Mouse (Mus musculus) embryonic facial prominence, embryonic 10.5 days (tissue): ENCODE results near the gene Klhl36. TPM values are rescaled to one million over a fixed set of nuclear protein-coding genes. Genes with fewer than 3 reads are reported as not detected.

Source experiments
- DNase-seq: peaks from one replicate; pipeline ENCODE4 v3.0.0-alpha.2; 2017; ENCODE audit warnings: low spot score
- H3K27ac ChIP-seq: fragments of 300-500 bp; sonication (generic); replicated peaks from 2 replicates; pipeline ENCODE4 v1.5.1; 2016; ENCODE audit warnings: mild to moderate bottlenecking
- H3K27me3 ChIP-seq: fragments of 300-500 bp; sonication (generic); replicated peaks from 2 replicates; pipeline ENCODE4 v1.6.1; 2016; ENCODE audit warnings: low read depth, mild to moderate bottlenecking; ENCODE audit not compliant: poor library complexity, severe bottlenecking
- H3K36me3 ChIP-seq: fragments of 300-500 bp; sonication (generic); replicated peaks from 2 replicates; pipeline ENCODE4 v1.6.1; 2016; ENCODE audit warnings: mild to moderate bottlenecking, moderate library complexity
- H3K4me1 ChIP-seq: fragments of 300-500 bp; sonication (generic); 2 replicates; pipeline ENCODE4 v1.6.1; 2016
- H3K4me3 ChIP-seq: fragments of 300-500 bp; sonication (generic); 2 replicates; pipeline ENCODE4 v1.5.1; 2016; ENCODE audit warnings: mild to moderate bottlenecking, moderate library complexity
- H3K9me3 ChIP-seq: fragments of 300-500 bp; sonication (generic); 2 replicates; pipeline ENCODE4 v1.6.1; 2016; ENCODE audit warnings: mild to moderate bottlenecking
- WGBS: fragments of 180-500 bp; shearing (Covaris S2); methylation state at CpG from one replicate; pipeline ENCODE4 v1.1.7; 2016; 5-methylcytosine and 5-hydroxymethylcytosine counted together
- polyA plus RNA-seq: library from polyadenylated mRNA; unstranded; fragments of >200 nt; fragmentation: Nextera tagmentation; extraction: Ambion mirVana; gene quantifications from 2 replicates; pipeline ENCODE4 v1.2.1, GENCODE M21; 2016

Gene Klhl36
- polyA plus RNA-seq, 1 experiment from 2014 or later: 11.3 TPM

DNA sequence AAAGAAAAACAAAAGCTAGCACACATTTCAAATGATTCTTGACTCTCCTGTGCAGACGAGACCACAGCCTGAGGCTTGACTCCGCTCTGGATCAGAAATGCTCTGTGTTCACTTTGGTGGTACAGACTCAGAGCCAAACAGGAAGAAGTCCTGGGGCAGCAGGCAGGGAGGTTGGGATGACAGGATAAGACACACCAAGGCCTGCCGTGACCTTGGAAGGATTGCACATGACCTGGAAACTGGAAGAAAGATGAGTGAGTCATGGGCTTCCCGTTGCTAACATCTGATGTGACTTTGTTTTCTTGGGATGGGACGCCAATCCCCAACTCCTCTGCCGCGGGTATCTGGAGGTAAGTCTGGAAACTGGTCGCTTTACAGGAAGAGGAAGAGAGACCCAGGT lies 39.9 kb downstream of the Klhl36 start:
- Histone ChIP-seq H3K9me3 (no peaks in the 10 kb centered on the region), H3K27me3 (peaks cover 38% of the 10 kb centered on the region), H3K27ac (no peak overlapping the region), H3K4me1 (peaks cover 20% of the 10 kb centered on the region), H3K4me3 (no peak overlapping the region), H3K36me3 (no peaks in the 10 kb centered on the region)
- WGBS: 65% methylated on average over 8 of the region's 8 CpGs
- no peak for DNase-seq

DNA sequence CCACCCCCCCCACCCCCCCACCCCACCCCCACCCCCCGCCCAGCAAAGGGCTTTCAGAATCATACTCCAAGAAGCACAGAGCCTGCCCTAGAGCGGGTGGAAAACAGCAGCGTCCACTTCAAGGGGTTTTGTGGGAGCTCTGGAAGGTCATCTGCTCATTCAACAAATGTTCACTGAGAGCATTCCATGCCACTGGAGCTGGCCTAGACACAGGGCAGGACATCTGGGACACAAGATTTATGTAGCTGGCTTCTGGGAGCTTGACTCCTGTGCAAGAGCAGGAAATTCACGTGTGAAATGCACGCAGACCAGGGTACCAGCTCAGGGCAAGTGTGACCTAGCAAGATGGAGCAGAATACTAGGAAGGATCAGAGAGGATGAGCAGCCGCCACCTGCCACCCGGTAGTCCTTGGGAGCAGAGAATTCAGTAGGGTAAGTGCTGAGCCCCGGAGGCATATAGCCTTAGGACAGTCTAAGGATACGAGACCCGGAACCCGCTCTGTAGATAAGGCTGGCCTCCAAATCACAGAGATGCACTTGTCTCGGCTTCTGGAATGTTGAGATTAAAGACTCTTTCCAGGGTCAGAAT lies 42.4 kb downstream of the Klhl36 start:
- no peak for DNase-seq
- Histone ChIP-seq H3K4me3 (no peak overlapping the region), H3K27ac (no peak overlapping the region), H3K9me3 (no peaks in the 10 kb centered on the region), H3K27me3 (peaks cover 27% of the 10 kb centered on the region), H3K4me1 (peaks cover 7% of the 10 kb centered on the region), H3K36me3 (no peaks in the 10 kb centered on the region)
- WGBS: 52% methylated on average over 12 of the region's 12 CpGs

DNA sequence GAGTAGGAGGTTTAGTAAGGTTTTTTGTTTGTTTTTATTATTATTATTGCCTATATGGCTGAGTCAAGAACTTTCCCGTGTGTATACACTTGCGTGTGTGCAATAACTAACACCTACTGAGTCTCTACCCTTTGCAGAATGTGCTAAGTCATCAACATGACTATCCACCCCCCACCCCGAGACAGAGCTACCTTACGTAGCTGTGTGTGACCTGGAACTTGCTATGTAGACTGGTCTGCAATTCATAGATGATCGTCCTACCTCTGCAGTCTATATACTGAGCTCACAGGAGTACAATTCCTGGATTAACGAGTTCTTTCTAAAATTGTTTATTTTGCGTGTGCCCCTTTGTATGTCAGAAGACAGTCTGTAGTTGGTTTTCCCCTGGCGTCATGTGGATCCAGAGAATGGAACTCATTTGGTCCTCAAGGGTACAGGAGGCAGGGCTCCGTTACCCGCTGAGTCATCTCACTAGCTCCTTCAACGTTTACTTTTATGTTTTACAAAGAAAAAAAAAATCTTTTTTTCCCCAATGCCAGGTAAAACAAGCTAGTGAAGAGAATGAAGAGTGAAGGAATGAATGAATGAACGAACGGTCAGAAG lies 48.0 kb downstream of the Klhl36 start, which contains the start of gene Usp10:
Usp10 (plus strand) TSS at position 417 of the 603 bp plus-strand sequence.
- Histone ChIP-seq H3K4me3 (peak within 1 kb of the TSS; percentile 78), H3K9me3 (no peaks in the 10 kb centered on the region), H3K4me1 (peaks cover 43% of the 10 kb centered on the region), H3K27ac (peak within 1 kb of the TSS; percentile 98), H3K27me3 (peaks cover 19% of the 10 kb centered on the region; the same call in 1 of the 2 replicates), H3K36me3 (no peaks in the 10 kb centered on the region)
- 31% methylated on average over 13 of the region's 13 CpGs for WGBS
- DNase-seq: no peak

DNA sequence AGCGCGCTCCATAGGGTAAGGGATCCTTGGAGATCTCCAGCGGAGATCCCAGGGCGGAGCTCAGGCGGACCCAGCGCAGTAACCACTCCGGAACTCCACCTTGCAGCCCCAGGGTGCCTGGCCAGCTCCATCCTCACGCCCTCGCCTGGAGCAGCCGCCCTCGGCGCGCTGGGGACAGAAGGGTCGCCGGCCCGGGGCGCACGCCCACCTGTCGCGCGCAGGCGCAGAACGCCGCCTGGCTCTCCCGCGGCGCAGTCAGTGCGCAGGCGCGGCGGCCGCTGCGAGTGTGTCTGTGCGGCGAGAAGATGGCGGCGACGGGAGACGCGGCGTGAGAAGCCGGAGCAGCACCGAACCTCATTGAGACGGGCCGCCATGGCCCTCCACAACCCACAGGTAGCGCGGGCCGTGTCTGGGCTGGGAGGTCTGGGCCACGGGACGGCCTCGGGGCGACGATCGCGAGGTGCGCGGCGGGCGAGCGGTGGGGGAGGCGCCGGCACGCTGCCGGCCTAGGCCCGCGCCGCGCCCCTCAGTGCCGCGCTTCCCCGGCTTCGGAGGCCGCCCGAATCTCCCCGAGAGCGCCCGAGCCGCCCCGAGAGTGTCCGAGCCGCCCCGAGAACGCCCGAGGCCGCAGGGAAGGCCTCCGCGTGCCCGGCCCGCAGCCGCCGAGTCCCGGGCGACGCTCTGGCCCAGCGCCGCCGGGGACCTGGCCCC lies 48.6 kb downstream of the Klhl36 start, which contains the start of gene Gm20388:
Gm20388 (plus strand) TSS at position 295 of the 711 bp plus-strand sequence.
- H3K27me3 ChIP-seq: peaks cover 19% of the 10 kb centered on the region; the same call in 1 of the 2 replicates
- H3K27ac ChIP-seq: peak within 1 kb of the TSS; percentile 98
- DNase-seq: peak; percentile 94
- no peaks in the 10 kb centered on the region for H3K9me3 ChIP-seq
- under 1% methylated on average over 97 of the region's 97 CpGs for WGBS
- H3K4me1 ChIP-seq: peaks cover 46% of the 10 kb centered on the region
- peaks cover under 1% of the 10 kb centered on the region; the same call in 1 of the 2 replicates for H3K36me3 ChIP-seq
- peak within 1 kb of the TSS; percentile 78 for H3K4me3 ChIP-seq

DNA sequence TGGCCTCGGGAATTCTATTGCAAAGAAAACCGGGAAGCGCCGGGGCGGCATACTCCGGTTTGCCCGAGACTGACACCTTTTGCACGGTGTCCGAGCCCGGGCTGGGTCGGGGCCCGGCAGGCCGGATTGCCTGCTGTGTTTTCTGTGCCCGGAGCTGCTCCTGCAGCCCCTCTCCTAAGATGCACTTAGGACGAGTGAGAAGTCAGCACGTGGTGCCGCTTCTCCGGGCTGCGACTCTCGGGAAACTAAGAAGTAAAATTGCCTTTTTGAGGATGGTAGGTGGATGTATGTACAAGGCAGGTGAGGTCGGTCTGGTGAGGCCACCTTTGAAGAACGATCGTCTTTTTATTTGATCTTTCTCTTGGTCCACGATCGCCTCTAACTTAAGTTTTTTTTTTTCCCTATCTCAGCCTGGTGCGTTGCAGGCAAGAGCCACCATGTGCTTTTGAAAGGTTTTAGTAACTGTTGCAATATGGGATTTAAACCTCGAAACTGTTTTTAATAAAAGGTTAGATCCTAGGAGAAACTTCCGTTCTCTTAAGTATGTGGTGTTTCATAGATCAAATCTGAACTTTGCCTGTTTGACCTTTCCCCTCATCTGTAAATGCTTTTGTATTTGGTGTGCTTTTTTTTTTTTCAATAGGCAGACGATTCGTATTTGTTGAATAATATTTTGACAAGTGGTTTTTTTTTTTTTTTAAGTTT lies 49.3 kb downstream of the Klhl36 start:
- H3K9me3 ChIP-seq: no peaks in the 10 kb centered on the region
- peaks cover 53% of the 10 kb centered on the region for H3K4me1 ChIP-seq
- no peak for DNase-seq
- peaks cover 19% of the 10 kb centered on the region; the same call in 1 of the 2 replicates for H3K27me3 ChIP-seq
- under 1% methylated on average over 30 of the region's 30 CpGs for WGBS
- peaks cover 8% of the 10 kb centered on the region for H3K36me3 ChIP-seq
- H3K4me3 ChIP-seq: peak overlapping the region; percentile 78
- H3K27ac ChIP-seq: peak overlapping the region; percentile 98

DNA sequence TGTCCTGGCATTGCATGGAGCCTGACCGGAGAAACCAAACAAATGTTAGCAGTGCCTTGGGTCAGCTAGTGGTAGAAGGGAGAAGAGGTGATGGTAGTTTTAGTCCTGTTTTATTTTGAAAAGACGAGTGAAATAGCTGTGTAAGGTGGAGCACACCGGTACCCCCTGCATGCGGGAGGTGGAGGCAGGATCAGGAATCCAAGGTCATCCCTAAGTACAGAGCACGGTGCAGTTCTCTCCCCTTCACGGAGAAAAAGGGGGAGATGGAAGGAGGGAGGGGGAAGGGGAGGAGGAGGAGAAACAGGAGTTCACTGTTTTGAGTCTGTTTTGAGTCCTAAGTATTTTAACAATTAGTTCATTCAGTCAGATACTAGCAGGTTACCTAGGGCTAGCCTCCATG lies 50.6 kb downstream of the Klhl36 start:
- H3K27me3 ChIP-seq: peaks cover 17% of the 10 kb centered on the region; the same call in 1 of the 2 replicates
- no peaks in the 10 kb centered on the region for H3K9me3 ChIP-seq
- no peak for DNase-seq
- H3K4me3 ChIP-seq: peak overlapping the region; percentile 78
- peaks cover 61% of the 10 kb centered on the region for H3K4me1 ChIP-seq
- H3K36me3 ChIP-seq: peaks cover 14% of the 10 kb centered on the region
- H3K27ac ChIP-seq: no peak overlapping the region
- 52% methylated on average over 6 of the region's 6 CpGs for WGBS

DNA sequence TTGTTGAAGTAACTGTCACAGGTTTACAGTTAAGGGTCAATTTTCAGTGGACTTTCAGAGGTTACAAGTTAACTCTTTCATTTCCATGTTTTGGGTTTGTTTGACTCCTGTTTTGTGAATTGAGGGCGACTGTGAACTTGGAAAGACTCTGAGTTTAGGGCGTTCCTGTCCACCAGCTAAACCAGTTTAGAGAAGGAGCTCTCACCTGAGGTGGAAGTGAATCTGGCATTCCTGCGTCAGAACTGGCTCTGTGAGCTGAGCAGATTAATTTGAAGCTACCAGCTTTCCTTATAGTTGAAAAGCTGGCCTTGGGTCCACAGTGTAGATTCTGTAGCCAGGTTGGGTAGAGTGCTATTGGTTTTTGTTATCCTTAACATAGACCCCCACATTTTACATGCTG lies 51.1 kb downstream of the Klhl36 start:
- DNase-seq: no peak
- 74% methylated on average over 3 of the region's 3 CpGs for WGBS
- peaks cover 19% of the 10 kb centered on the region for H3K36me3 ChIP-seq
- no peak overlapping the region for H3K27ac ChIP-seq
- peaks cover 61% of the 10 kb centered on the region for H3K4me1 ChIP-seq
- H3K4me3 ChIP-seq: peak overlapping the region; percentile 78
- H3K9me3 ChIP-seq: no peaks in the 10 kb centered on the region
- peaks cover 12% of the 10 kb centered on the region; the same call in 1 of the 2 replicates for H3K27me3 ChIP-seq

DNA sequence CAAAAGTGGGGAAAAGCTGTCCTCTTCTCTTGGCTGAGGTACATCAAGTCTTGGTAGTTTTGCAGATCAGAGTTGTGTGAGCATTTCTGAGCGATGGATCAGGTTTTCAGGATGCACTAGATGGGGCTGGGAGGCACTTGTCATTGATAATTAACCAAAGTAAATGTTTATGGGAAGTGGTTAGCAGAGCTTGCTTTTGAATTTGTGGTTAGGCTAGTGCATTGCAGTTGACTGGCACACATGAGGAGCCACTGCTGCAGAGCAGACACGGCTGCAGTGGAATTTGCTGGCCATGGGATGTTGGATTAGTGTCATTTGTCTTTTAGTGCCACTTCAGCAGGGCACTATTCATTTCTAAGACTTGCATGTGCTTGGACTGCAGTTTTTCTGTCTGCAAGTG lies 52.1 kb downstream of the Klhl36 start:
- no peak overlapping the region for H3K4me3 ChIP-seq
- H3K36me3 ChIP-seq: peaks cover 29% of the 10 kb centered on the region
- no peak for DNase-seq
- no peak overlapping the region for H3K27ac ChIP-seq
- WGBS: 64% methylated on average over 2 of the region's 2 CpGs
- no peaks in the 10 kb centered on the region for H3K9me3 ChIP-seq
- peaks cover 5% of the 10 kb centered on the region; the same call in 1 of the 2 replicates for H3K27me3 ChIP-seq
- H3K4me1 ChIP-seq: peaks cover 61% of the 10 kb centered on the region

DNA sequence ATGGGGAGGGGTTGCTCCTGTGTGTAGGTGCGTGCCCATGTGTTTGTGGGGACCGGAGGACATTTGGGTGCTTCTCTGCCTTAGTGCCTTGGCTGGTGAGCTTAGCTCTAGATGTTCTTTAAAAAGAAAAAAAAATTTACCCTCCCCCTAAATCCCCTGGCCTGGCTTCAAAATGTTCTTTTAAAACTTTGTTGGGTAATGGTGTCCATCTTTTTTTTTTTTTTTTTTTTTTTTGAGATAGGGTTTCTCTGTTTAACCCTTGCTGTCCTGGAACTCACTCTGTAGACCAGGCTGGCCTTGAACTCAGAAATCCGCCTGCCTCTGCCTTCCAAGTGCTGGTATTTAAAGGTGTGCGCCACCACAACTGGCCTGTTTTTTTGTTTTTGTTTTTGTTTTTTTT lies 53.2 kb downstream of the Klhl36 start:
- WGBS: 90% methylated on average over 4 of the region's 4 CpGs
- Histone ChIP-seq H3K36me3 (peaks cover 38% of the 10 kb centered on the region), H3K4me1 (peaks cover 56% of the 10 kb centered on the region), H3K4me3 (no peak overlapping the region), H3K9me3 (no peaks in the 10 kb centered on the region), H3K27me3 (no peaks in the 10 kb centered on the region), H3K27ac (no peak overlapping the region)
- DNase-seq: no peak

DNA sequence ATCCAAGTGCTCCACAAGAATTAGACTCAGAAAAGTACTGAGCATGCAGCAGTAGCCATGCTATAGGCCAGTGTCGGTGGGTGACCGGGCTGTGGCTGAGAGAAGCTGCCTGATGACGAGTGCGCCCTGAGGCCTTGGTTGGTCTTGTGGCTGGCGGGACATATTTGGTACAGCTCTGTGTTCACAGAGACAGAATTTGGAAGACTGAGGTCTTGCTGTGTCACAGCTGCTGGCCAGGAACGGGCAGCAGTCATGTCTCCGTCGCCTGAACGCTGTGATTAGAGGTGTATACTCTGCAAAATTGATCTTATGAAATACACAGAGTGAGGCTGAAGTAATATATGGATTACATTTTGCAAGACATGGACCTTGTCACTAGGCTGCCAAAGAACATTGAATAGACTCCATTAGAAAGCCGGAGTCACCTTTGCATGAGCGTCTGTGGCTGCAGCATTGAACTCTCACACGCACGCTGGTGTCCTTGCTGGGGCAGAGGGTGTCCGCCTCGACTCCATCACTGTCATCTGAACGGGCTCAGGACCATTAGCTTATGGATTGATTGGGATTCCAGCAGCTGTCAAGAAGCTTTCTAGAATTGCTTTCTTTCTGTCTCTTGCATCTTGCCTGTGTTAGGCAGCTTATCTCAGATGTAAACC lies 54.3 kb downstream of the Klhl36 start:
- Histone ChIP-seq H3K4me1 (peaks cover 55% of the 10 kb centered on the region), H3K36me3 (peaks cover 46% of the 10 kb centered on the region), H3K4me3 (no peak overlapping the region), H3K27me3 (no peaks in the 10 kb centered on the region), H3K27ac (no peak overlapping the region), H3K9me3 (no peaks in the 10 kb centered on the region)
- no peak for DNase-seq
- 81% methylated on average over 16 of the region's 16 CpGs for WGBS

DNA sequence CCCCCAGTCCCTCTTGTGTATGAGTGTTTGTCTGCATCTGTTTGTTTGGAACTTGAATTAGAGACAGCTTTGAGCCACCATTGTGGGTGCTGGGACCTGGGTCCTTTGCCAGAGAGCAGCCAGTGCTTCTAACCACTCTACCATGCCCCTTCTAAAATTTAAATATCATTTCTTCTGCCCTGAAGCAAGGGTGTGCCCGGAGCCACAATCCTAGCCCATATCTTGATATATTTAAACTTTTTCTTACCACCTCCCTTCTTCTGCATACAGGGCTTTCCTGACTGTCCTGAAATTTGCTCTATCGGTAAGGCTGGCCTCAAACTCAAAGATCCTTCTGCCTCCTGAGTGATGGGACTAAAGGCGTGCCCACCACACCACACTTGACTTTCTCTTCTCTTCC lies 55.3 kb downstream of the Klhl36 start:
- no peaks in the 10 kb centered on the region for H3K27me3 ChIP-seq
- H3K27ac ChIP-seq: no peak overlapping the region
- no peaks in the 10 kb centered on the region for H3K9me3 ChIP-seq
- no peak for DNase-seq
- peaks cover 54% of the 10 kb centered on the region for H3K4me1 ChIP-seq
- peaks cover 46% of the 10 kb centered on the region for H3K36me3 ChIP-seq
- WGBS: 88% methylated on average over 3 of the region's 3 CpGs
- H3K4me3 ChIP-seq: no peak overlapping the region

DNA sequence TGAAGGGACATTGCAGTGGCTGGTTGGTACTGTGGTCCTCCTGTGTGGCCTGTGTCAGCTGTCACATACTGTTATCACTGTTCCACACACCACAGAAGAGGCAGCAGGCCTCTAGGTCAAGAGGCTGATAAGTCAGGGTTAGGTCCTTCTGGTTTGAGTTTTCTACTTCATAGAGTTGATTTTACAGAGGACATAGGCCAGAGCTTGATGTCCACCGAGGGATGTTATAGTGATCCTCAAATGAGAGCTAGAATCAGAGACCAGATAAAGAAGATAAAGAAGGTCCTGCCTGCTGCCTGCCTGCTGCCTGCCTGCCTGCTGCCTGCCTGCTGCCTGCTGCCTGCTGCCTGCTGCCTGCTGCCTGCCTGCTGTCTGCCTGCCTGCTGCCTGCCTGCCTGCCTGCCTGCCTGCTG lies 56.1 kb downstream of the Klhl36 start:
- H3K27ac ChIP-seq: no peak overlapping the region
- peaks cover 48% of the 10 kb centered on the region for H3K4me1 ChIP-seq
- no peaks in the 10 kb centered on the region for H3K9me3 ChIP-seq
- DNase-seq: no peak
- H3K36me3 ChIP-seq: peaks cover 46% of the 10 kb centered on the region
- no peak overlapping the region for H3K4me3 ChIP-seq
- H3K27me3 ChIP-seq: no peaks in the 10 kb centered on the region
- WGBS: 74% methylated on average over 1 of the region's 1 CpGs
